Mouse (Mus musculus): ENCODE data around the gene Vmn1r124.
"Not testable (repeated sequence)": the region's sequence is repeated elsewhere in the genome, so short reads cannot be mapped to it uniquely, and the experiment has no call there.

Gene Vmn1r124

DNA sequence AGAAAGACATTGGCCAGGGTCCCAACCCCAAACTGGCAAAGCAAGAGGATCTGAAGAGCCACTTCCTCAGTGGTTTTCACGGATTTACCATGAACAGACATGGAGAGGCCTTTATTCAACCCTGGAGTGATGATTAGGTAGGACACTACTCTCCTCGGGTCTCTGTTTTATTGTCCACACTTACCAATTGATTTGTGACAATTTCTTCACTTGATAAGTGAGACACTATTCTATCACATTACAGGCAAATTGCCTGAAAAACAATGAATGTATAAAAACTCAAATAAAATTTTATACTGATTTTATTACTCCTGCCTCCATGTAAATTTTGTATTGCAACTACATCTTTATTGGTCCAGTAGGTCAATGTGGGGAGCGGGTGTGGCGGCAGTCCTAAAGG is at the start of gene Vmn1r124:
Gene Vmn1r124 (minus strand): TSS at position 101 of the 400 bp plus-strand sequence.
- not testable (repeated sequence) for DNase-seq (ENCODE audit: low read depth, low spot score)

DNA sequence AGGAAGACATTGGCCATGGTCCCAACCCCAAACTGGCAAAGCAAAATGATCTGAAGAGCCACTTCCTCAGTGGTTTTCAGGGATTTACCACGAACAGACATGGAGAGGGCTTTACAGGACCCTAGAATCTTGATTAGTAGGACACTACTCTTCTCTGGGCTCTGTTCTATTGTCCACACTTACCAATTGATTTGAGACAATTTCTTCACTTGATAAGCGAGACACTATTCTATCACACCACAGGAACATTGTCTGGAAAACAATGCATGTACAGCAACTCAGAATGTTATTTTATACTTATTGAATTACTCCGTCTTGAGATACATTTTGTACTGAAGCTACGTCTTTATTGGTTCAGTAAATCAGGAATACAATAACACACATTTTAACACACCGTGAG is 41.0 kb upstream of the Vmn1r124 start, which contains the start of gene Vmn1r126:
Gene Vmn1r126 (minus strand): TSS at position 101 of the 400 bp plus-strand sequence.
- DNase-seq (ENCODE audit: low read depth, low spot score): not testable (repeated sequence)

DNA sequence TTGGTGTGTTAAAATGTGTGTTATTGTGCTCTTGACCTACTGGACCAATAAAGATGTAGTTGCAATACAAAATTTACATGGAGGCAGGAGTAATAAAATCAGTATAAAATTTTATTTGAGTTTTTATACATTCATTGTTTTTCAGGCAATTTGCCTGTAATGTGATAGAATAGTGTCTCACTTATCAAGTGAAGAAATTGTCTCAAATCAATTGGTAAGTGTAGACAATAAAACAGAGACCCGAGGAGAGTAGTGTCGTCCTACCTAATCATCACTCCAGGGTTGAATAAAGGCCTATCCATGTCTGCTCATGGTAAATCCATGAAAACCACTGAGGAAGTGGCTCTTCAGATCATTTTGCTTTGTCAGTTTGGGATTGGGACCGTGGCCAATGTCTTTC is 11.5 kb upstream of the Vmn1r124 start, which contains the start of gene Vmn1r125:
Gene Vmn1r125 (plus strand): TSS at position 301 of the 400 bp plus-strand sequence.
- not testable (repeated sequence) for DNase-seq (ENCODE audit: low read depth, low spot score)

Data from telencephalon, adult 2 months (tissue).